Mouse (Mus musculus): ENCODE data around the gene Itih3. TPM values are rescaled to one million over a fixed set of nuclear protein-coding genes. Genes with fewer than 3 reads are reported as not detected.

The Itih3 gene
- total RNA-seq, 2 experiments from 2014 or later, result 0.55 to 0.74 TPM

Other genes starting within 250 kb of the Itih3 start
- 10 to 100 TPM; 20.4 to 20.7 TPM for gene Sfmbt1, start 208.9 kb downstream of the Itih3 start, total RNA-seq (2021)
- gene Tmem110, start 98.2 kb downstream of the Itih3 start, total RNA-seq (2021), result 10 to 100 TPM; 14.4 to 14.7 TPM
- gene Mustn1, start 44.6 kb downstream of the Itih3 start, total RNA-seq (2021), result 1 to 10 TPM; 6.9 to 7.3 TPM
- 1 to 10 TPM; 1.6 to 2.5 TPM for gene Itih4, start 37.3 kb downstream of the Itih3 start, total RNA-seq (2021)
- gene Itih1, start 19.5 kb upstream of the Itih3 start, total RNA-seq (2021), result not detected
- gene Nek4, start 27.6 kb upstream of the Itih3 start, total RNA-seq (2021), result 1 to 10 TPM; 3.6 to 4.6 TPM
- gene Glt8d1, start 77.6 kb upstream of the Itih3 start, total RNA-seq (2021), result 10 to 100 TPM; 31.2 to 32.3 TPM
- gene Spcs1, start 77.9 kb upstream of the Itih3 start, total RNA-seq (2021), result 100 to 1,000 TPM; 176 to 181 TPM
- 100 to 1,000 TPM in 1 of 2 experiments, 10 to 100 TPM in 1; 97.2 to 101 TPM for gene Pbrm1, start 95.4 kb upstream of the Itih3 start, total RNA-seq (2021)
- gene Gnl3, start 95.4 kb upstream of the Itih3 start, total RNA-seq (2021), result 10 to 100 TPM; 37.9 to 41.4 TPM
- 10 to 100 TPM; 80.5 to 91.4 TPM for gene Smim4, start 205.2 kb upstream of the Itih3 start, total RNA-seq (2021)
- gene Nt5dc2, start 207.3 kb upstream of the Itih3 start, total RNA-seq (2021), result 10 to 100 TPM; 91.8 to 93.8 TPM
- gene Stab1, start 244.9 kb upstream of the Itih3 start, total RNA-seq (2021), result 10 to 100 TPM; 77.1 to 84.3 TPM

Data from heart, postnatal 4 days (tissue).